In the genomic region with DNA sequence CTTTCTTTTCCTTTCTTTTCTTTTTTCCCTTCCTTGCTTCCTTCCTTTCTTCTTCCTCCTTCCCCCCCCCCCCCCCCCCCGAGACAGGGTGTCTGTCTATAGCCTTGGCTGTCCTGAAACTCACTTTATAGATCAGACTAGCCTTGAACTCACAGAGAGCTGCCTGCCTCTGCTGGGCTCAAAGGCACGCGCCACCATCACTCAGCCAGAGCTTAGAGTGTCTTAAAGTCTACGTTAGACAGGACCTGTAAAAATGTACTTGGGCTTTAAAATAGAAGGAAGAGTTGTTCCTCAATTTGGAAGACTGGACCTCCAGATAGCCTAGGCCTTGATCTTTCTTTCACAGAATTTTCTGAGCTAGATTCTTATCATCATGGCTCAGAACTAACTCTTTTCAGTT, we compare ENCODE assay signal across 16 mouse cellular contexts. TPM values are rescaled to one million over a fixed set of nuclear protein-coding genes. Genes with fewer than 3 reads are reported as not detected.
A peak's percentile ranks its signal among the peaks of the same experiment; 100 is the strongest.
DNase-seq lines count a peak whose midpoint lies in the region; ATAC-seq and TF ChIP-seq lines count a peak whose summit lies in the region.
"Had no signal": no experiment of that assay in that cellular context is flagged by ENCODE, and none has a peak within 500 bp of the region (broad histone marks: within the 10 kb centered on the region; RNA-seq: fewer than 3 reads in every experiment).

No protein-coding gene starts in this region.

- DNase-seq in heart, embryonic 10.5 days (ENCODE audit: low spot score), result no peak
- peak; percentile 42 for DNase-seq in CD4-positive helper T cell, adult 2 months (ENCODE audit: low read depth, low spot score)
- no peak for DNase-seq in forebrain, postnatal 0 days
- DNase-seq in embryo, embryonic 9.5 days (ENCODE audit: extremely low spot score), result no peak
- DNase-seq in urinary bladder, postnatal 4 days (ENCODE audit: low spot score in 2 of 2), result no peak
- DNase-seq: cerebellum, postnatal 36 days; gastrocnemius, postnatal 25 days; heart, postnatal 10 days; kidney, adult 11 months; kidney, postnatal 25 days; lung, adult 18-20 months; lung, postnatal 4 days; right cerebral cortex, postnatal 25 days had no signal

- 0 out of 2 replicates have a peak overlapping the region, but pooled peaks have one; percentile 45 for H3K27ac ChIP-seq in heart, embryonic 10.5 days
- no peak overlapping the region for H3K27ac ChIP-seq in heart, embryonic 11.5 days (ENCODE audit: low read depth, low read length)
- no peak overlapping the region for H3K27ac ChIP-seq in forebrain, postnatal 0 days (ENCODE audit: low read depth, low read length)
- H3K27ac ChIP-seq in midbrain, embryonic 15.5 days, result no peak overlapping the region
- H3K27ac ChIP-seq in kidney, embryonic 14.5 days (ENCODE audit: low read depth, low read length), result no peak overlapping the region

- no peak for ATAC-seq in heart, embryonic 11.5 days (replicated peaks; ENCODE audit: insufficient number of reproducible peaks, low FRiP score, low TSS enrichment)
- no peak for ATAC-seq in forebrain, postnatal 0 days
- no peak for ATAC-seq in midbrain, embryonic 15.5 days (replicated peaks)
- no peak for ATAC-seq in kidney, embryonic 14.5 days (ENCODE audit: low FRiP score, low TSS enrichment)

- H3K4me2 ChIP-seq in heart, embryonic 11.5 days, result no peak overlapping the region; the same call in 1 of the 2 replicates
- H3K4me2 ChIP-seq in forebrain, postnatal 0 days (ENCODE audit: low read depth), result peak overlapping the region; percentile 78
- peak overlapping the region; percentile 21; the same call in 1 of the 2 replicates for H3K4me2 ChIP-seq in midbrain, embryonic 15.5 days
- no peak overlapping the region for H3K4me2 ChIP-seq in kidney, embryonic 14.5 days (replicated peaks; ENCODE audit: low read depth, low read length)

- WGBS in heart, embryonic 10.5 days, result 91% methylated on average over 4 of the region's 4 CpGs
- WGBS in heart, embryonic 11.5 days (ENCODE audit: insufficient replicate concordance), result 91% methylated on average over 4 of the region's 4 CpGs
- 84% methylated on average over 4 of the region's 4 CpGs for WGBS in forebrain, postnatal 0 days
- WGBS in midbrain, embryonic 15.5 days, result 90% methylated on average over 4 of the region's 4 CpGs
- 91% methylated on average over 3 of the region's 4 CpGs for WGBS in kidney, embryonic 14.5 days

- no peak overlapping the region for H3K4me3 ChIP-seq in heart, embryonic 10.5 days
- no peak overlapping the region for H3K4me3 ChIP-seq in heart, embryonic 11.5 days (ENCODE audit: low read depth, low read length)
- H3K4me3 ChIP-seq in forebrain, postnatal 0 days (ENCODE audit: low read depth, low read length), result no peak overlapping the region
- H3K4me3 ChIP-seq in midbrain, embryonic 15.5 days, result no peak overlapping the region
- no peak overlapping the region for H3K4me3 ChIP-seq in kidney, embryonic 14.5 days (ENCODE audit: low read length)

- peaks cover 15% of the 10 kb centered on the region for H3K4me1 ChIP-seq in heart, embryonic 10.5 days
- peaks cover 17% of the 10 kb centered on the region for H3K4me1 ChIP-seq in heart, embryonic 11.5 days (ENCODE audit: control insufficient read depth, insufficient read depth, low read length)
- peaks cover 38% of the 10 kb centered on the region for H3K4me1 ChIP-seq in forebrain, postnatal 0 days (ENCODE audit: insufficient read depth)
- peaks cover 55% of the 10 kb centered on the region for H3K4me1 ChIP-seq in midbrain, embryonic 15.5 days
- H3K4me1 ChIP-seq in kidney, embryonic 14.5 days (ENCODE audit: control insufficient read depth, insufficient read depth, low read length), result peaks cover 7% of the 10 kb centered on the region; the same call in 1 of the 2 replicates

- H3K27me3 ChIP-seq in heart, embryonic 10.5 days (ENCODE audit: insufficient read depth, poor library complexity, severe bottlenecking), result no peaks in the 10 kb centered on the region
- H3K27me3 ChIP-seq in heart, embryonic 11.5 days (ENCODE audit: control insufficient read depth, insufficient read depth, low read length), result no peaks in the 10 kb centered on the region
- H3K27me3 ChIP-seq in forebrain, postnatal 0 days (ENCODE audit: insufficient read depth, low read length), result no peaks in the 10 kb centered on the region
- H3K27me3 ChIP-seq in midbrain, embryonic 15.5 days (replicated peaks), result no peaks in the 10 kb centered on the region
- no peaks in the 10 kb centered on the region for H3K27me3 ChIP-seq in kidney, embryonic 14.5 days (ENCODE audit: control insufficient read depth, insufficient read depth, low read length)

- TF ChIP-seq CTCF in forebrain, postnatal 0 days (IDR thresholded peaks at IDR 0.05; ENCODE audit: low read depth), result no peak

- no peak overlapping the region for H3K9ac ChIP-seq in heart, embryonic 11.5 days (ENCODE audit: low read depth, low read length)
- no peak overlapping the region for H3K9ac ChIP-seq in forebrain, postnatal 0 days
- no peak overlapping the region for H3K9ac ChIP-seq in midbrain, embryonic 15.5 days
- H3K9ac ChIP-seq in kidney, embryonic 14.5 days (ENCODE audit: low read depth, low read length), result no peak overlapping the region

- peaks cover 23% of the 10 kb centered on the region for H3K36me3 ChIP-seq in heart, embryonic 10.5 days
- peaks cover 3% of the 10 kb centered on the region; the same call in 1 of the 2 replicates for H3K36me3 ChIP-seq in heart, embryonic 11.5 days (ENCODE audit: control insufficient read depth, insufficient read depth, low read length)
- H3K36me3 ChIP-seq in forebrain, postnatal 0 days (ENCODE audit: insufficient read depth), result peaks cover 10% of the 10 kb centered on the region; the same call in 1 of the 2 replicates
- no peaks in the 10 kb centered on the region; the same call in 1 of the 2 replicates for H3K36me3 ChIP-seq in midbrain, embryonic 15.5 days (replicated peaks)
- H3K36me3 ChIP-seq in kidney, embryonic 14.5 days (ENCODE audit: control insufficient read depth, insufficient read depth, low read length), result peaks cover 33% of the 10 kb centered on the region; the same call in 1 of the 2 replicates

- H3K9me3 ChIP-seq in heart, embryonic 10.5 days, result no peaks in the 10 kb centered on the region
- H3K9me3 ChIP-seq in heart, embryonic 11.5 days (replicated peaks; ENCODE audit: control insufficient read depth, low read length), result no peaks in the 10 kb centered on the region
- no peaks in the 10 kb centered on the region for H3K9me3 ChIP-seq in forebrain, postnatal 0 days (ENCODE audit: low read length)
- no peaks in the 10 kb centered on the region for H3K9me3 ChIP-seq in midbrain, embryonic 15.5 days
- no peaks in the 10 kb centered on the region for H3K9me3 ChIP-seq in kidney, embryonic 14.5 days (ENCODE audit: control insufficient read depth, low read length)

RNA-seq across cellular contexts. Expression of a gene that starts 8.3 kb away (rescaled TPM):
- polyA plus RNA-seq in heart, embryonic 10.5 days (2016; fragmentation: Nextera tagmentation; extraction: Ambion mirVana), result 23.3 and 24.2 TPM in 2 replicates
- 35.2 and 36.6 TPM in 2 replicates for polyA plus RNA-seq in heart, embryonic 11.5 days (2014; fragmentation: Nextera tagmentation; extraction: Ambion mirVana)
- total RNA-seq in forebrain, postnatal 0 days (2014; rRNA removed), result 22.2 and 28.1 TPM in 2 replicates
- 23.5 and 28.7 TPM in 2 replicates for polyA plus RNA-seq in forebrain, postnatal 0 days (2015; fragmentation: Nextera tagmentation; extraction: Ambion mirVana)
- polyA plus RNA-seq in midbrain, embryonic 15.5 days (2015; fragmentation: Nextera tagmentation; extraction: Ambion mirVana), result 40.3 and 44.4 TPM in 2 replicates
- 47.3 and 55.9 TPM in 2 replicates for polyA plus RNA-seq in kidney, embryonic 14.5 days (2014; fragmentation: Nextera tagmentation; extraction: Ambion mirVana)

Comparison
In these comparisons a context has a peak if more than half of its experiments do, and no peak if none do; other contexts are left out.
1. H3K4me2 ChIP-seq: peak in forebrain, postnatal 0 days (single experiment) and midbrain, embryonic 15.5 days (single experiment); none in heart, embryonic 11.5 days (single experiment) and kidney, embryonic 14.5 days (single experiment).